Comparison of ENCODE assay signal across 8 mouse cellular contexts in genomic region chr7:126582759-126583158, GRCm38 (mm10). TPM values are rescaled to one million over a fixed set of nuclear protein-coding genes. Genes with fewer than 3 reads are reported as not detected.
DNase-seq lines count a peak whose midpoint lies in the region; TF ChIP-seq lines count a peak whose summit lies in the region.

No protein-coding gene starts in this region.

- DNase-seq in gastrocnemius, postnatal 25 days = peak; percentile 27
- DNase-seq in gastrocnemius, adult 8-10 months (ENCODE audit: low spot score in 2 of 2) = no peak
- DNase-seq in ES-E14 (ENCODE audit: low read depth, low spot score) (no peak), liver (peak; percentile 36)
- DNase-seq in embryo, embryonic 10 days (ENCODE audit: low spot score) = peak; percentile 59
- DNase-seq in hindbrain, embryonic 10.5 days (ENCODE audit: low spot score) = peak; percentile 54
- no peak for DNase-seq in urinary bladder, postnatal 10 days (ENCODE audit: low spot score)

- in situ Hi-C loops in ES-E14 (cut with MboI; ENCODE audit: low sequenced_read_pairs in 2 of 2, unreplicated experiment in 2 of 2) = no loop called here

- no peaks in the 10 kb centered on the region for H3K9me3 ChIP-seq in ES-E14 (ENCODE audit: control insufficient read depth, insufficient read depth, low read depth, low read length)
- no peaks in the 10 kb centered on the region for H3K9me3 ChIP-seq in hindbrain, embryonic 10.5 days

- H3ac ChIP-seq in myocyte (ENCODE audit: control insufficient read depth, insufficient read length) = no peak overlapping the region

- H3K27ac ChIP-seq in ES-E14 (ENCODE audit: insufficient read depth, low read depth, low read length, poor library complexity, severe bottlenecking) = no peak overlapping the region
- H3K27ac ChIP-seq in hindbrain, embryonic 10.5 days = peak overlapping the region; percentile 93

- peak overlapping the region; percentile 34 for H3K4me2 ChIP-seq in myocyte (ENCODE audit: low read depth)

- H3K9ac ChIP-seq in ES-E14 (ENCODE audit: insufficient read depth, low read depth, low read length, poor library complexity, severe bottlenecking) = peak overlapping the region; percentile 72

- H3K4me1 ChIP-seq in ES-E14 (ENCODE audit: control insufficient read depth in 2 of 2, insufficient read depth in 2 of 2, low read length in 2 of 2, poor library complexity in 1 of 2) = peaks cover 0 to 10% of the 10 kb centered on the region in 2 experiments; a peak in 1 of 4 replicates
- peaks cover 31% of the 10 kb centered on the region for H3K4me1 ChIP-seq in hindbrain, embryonic 10.5 days (replicated peaks)

- 0 out of 2 replicates have a peak, but pooled peaks cover 3% of the 10 kb centered on the region for H3K36me3 ChIP-seq in ES-E14 (ENCODE audit: control insufficient read depth, insufficient read depth, low read length, poor library complexity, severe bottlenecking)
- peaks cover 26% of the 10 kb centered on the region for H3K36me3 ChIP-seq in hindbrain, embryonic 10.5 days
- peaks cover 3% of the 10 kb centered on the region for H3K36me3 ChIP-seq in myocyte (ENCODE audit: control insufficient read depth, insufficient read depth)

- no peaks in the 10 kb centered on the region for H3K79me2 ChIP-seq in myocyte (ENCODE audit: control insufficient read depth, insufficient read depth)

- WGBS in hindbrain, embryonic 10.5 days = 2% methylated on average over 20 of the region's 20 CpGs

- peaks cover 35% of the 10 kb centered on the region for H3K27me3 ChIP-seq in hindbrain, embryonic 10.5 days (ENCODE audit: insufficient read depth, poor library complexity, severe bottlenecking)
- H3K27me3 ChIP-seq in myocyte (ENCODE audit: control insufficient read depth, insufficient read depth, insufficient read length) = no peaks in the 10 kb centered on the region

- no peak for TF ChIP-seq POLR2A in myocyte (IDR thresholded peaks at IDR 0.05; ENCODE audit: insufficient read length, low read depth)

- H3K4me3 ChIP-seq in ES-E14 (ENCODE audit: insufficient read depth in 1 of 2, low read depth in 1 of 2, low read length in 2 of 2, poor library complexity in 1 of 2, severe bottlenecking in 1 of 2) (peak overlapping the region; percentile 64 to 74), myocyte (peak overlapping the region; percentile 16)
- H3K4me3 ChIP-seq in hindbrain, embryonic 10.5 days = peak overlapping the region; percentile 73

TF ChIP-seq in ES-E14, 5 proteins besides CTCF, POLR2A, EP300 and RAD21:
- TF ChIP-seq HCFC1 (IDR thresholded peaks at IDR 0.05; ENCODE audit: borderline replicate concordance, insufficient read depth, low read length) = no peak
- no peak for TF ChIP-seq MAFK (IDR thresholded peaks at IDR 0.05; ENCODE audit: insufficient read depth, low read depth, low read length)
- no peak for TF ChIP-seq CHD2 (IDR thresholded peaks at IDR 0.05; ENCODE audit: low read depth, low read length)
- no peak for TF ChIP-seq ZC3H11A (IDR thresholded peaks at IDR 0.05; ENCODE audit: borderline replicate concordance, low read depth, low read length)
- no peak for TF ChIP-seq ZNF384 (IDR thresholded peaks at IDR 0.05; ENCODE audit: low read depth, low read length)
TF ChIP-seq in ES-E14: peak in this region for 0.

TF ChIP-seq in myocyte, 11 proteins besides CTCF, POLR2A, EP300 and RAD21:
- TF ChIP-seq E2F4 (IDR thresholded peaks at IDR 0.05; ENCODE audit: insufficient read depth) (no peak), TCF12 (IDR thresholded peaks at IDR 0.05; ENCODE audit: insufficient read depth, poor library complexity, severe bottlenecking) (no peak), REST (IDR thresholded peaks at IDR 0.05; ENCODE audit: insufficient read depth, insufficient read length) (no peak), TCF3 (IDR thresholded peaks at IDR 0.05; ENCODE audit: insufficient read length, low read depth) (no peak), POLR2AphosphoS2 (IDR thresholded peaks at IDR 0.05; ENCODE audit: insufficient read length, low read depth) (no peak), SRF (IDR thresholded peaks at IDR 0.05; ENCODE audit: control insufficient read depth, insufficient read length, low read depth) (no peak), MYOG (IDR thresholded peaks at IDR 0.05; ENCODE audit: control insufficient read depth in 1 of 3, insufficient read depth in 1 of 3, insufficient read length in 2 of 3, low read depth in 2 of 3) (no peak), USF1 (IDR thresholded peaks at IDR 0.05; ENCODE audit: low read depth) (no peak), MYOD1 (IDR thresholded peaks at IDR 0.05; ENCODE audit: control insufficient read depth in 1 of 3, insufficient read length in 2 of 3, low read depth in 2 of 3) (no peak), MAX (IDR thresholded peaks at IDR 0.05; ENCODE audit: low read depth) (no peak), CEBPB (IDR thresholded peaks at IDR 0.05; ENCODE audit: insufficient read depth, poor library complexity, severe bottlenecking) (no peak)

RNA-seq across cellular contexts. Expression of gene Apobr, which starts 2.0 kb away (rescaled TPM):
- total RNA-seq in gastrocnemius, postnatal 25 days (2021) = under 1 TPM; 0.26 to 0.59 TPM
- total RNA-seq in gastrocnemius, adult 8-10 months (2022) = under 1 TPM; 0.15 to 0.94 (median 0.29) TPM
- 2.3 and 2.6 TPM in 2 replicates for total RNA-seq in ES-E14 (2012; rRNA removed)
- polyA plus RNA-seq in hindbrain, embryonic 10.5 days (2016; fragmentation: Nextera tagmentation; extraction: Ambion mirVana) = 0.47 TPM in 2 replicates
- polyA plus RNA-seq in myocyte (2012; fragmentation: generic; extraction: Trizol) = 4.7 TPM

RNA-seq across cellular contexts. Expression of gene Cln3, which starts 2.9 kb away (rescaled TPM):
- 10 to 100 TPM in 1 of 2 experiments, 1 to 10 TPM in 1; 8.8 to 10.6 TPM for total RNA-seq in gastrocnemius, postnatal 25 days (2021)
- total RNA-seq in gastrocnemius, adult 8-10 months (2022) = 10 to 100 TPM in 3 of 4 experiments, 1 to 10 TPM in 1; 9.0 to 14.7 (median 12.6) TPM
- 35.1 and 61.6 TPM in 2 replicates for total RNA-seq in ES-E14 (2012; rRNA removed)
- 27.3 and 29.9 TPM in 2 replicates for polyA plus RNA-seq in hindbrain, embryonic 10.5 days (2016; fragmentation: Nextera tagmentation; extraction: Ambion mirVana)
- polyA plus RNA-seq in myocyte (2012; fragmentation: generic; extraction: Trizol) = 3.6 TPM

RNA-seq across cellular contexts. Expression of gene Il27, which starts 12.0 kb away (rescaled TPM):
- total RNA-seq in gastrocnemius, postnatal 25 days (2021) = not detected
- total RNA-seq in gastrocnemius, adult 8-10 months (2022) = not detected
- not detected in 2 replicates for total RNA-seq in ES-E14 (2012; rRNA removed)
- not detected in 2 replicates for polyA plus RNA-seq in hindbrain, embryonic 10.5 days (2016; fragmentation: Nextera tagmentation; extraction: Ambion mirVana)
- polyA plus RNA-seq in myocyte (2012; fragmentation: generic; extraction: Trizol) = not detected

RNA-seq across cellular contexts. Expression of gene Eif3c, which starts 16.5 kb away (rescaled TPM):
- total RNA-seq in gastrocnemius, postnatal 25 days (2021) = 100 to 1,000 TPM; 130 to 138 TPM
- 100 to 1,000 TPM; 151 to 172 (median 160) TPM for total RNA-seq in gastrocnemius, adult 8-10 months (2022)
- total RNA-seq in ES-E14 (2012; rRNA removed) = 257 and 289 TPM in 2 replicates
- 185 and 213 TPM in 2 replicates for polyA plus RNA-seq in hindbrain, embryonic 10.5 days (2016; fragmentation: Nextera tagmentation; extraction: Ambion mirVana)
- polyA plus RNA-seq in myocyte (2012; fragmentation: generic; extraction: Trizol) = 344 TPM

RNA-seq across cellular contexts. Expression of gene Nupr1, which starts 47.9 kb away (rescaled TPM):
- total RNA-seq in gastrocnemius, postnatal 25 days (2021) = 10 to 100 TPM; 10.6 to 14.2 TPM
- total RNA-seq in gastrocnemius, adult 8-10 months (2022) = 1 to 10 TPM; 3.5 to 6.7 (median 4.7) TPM
- total RNA-seq in ES-E14 (2012; rRNA removed) = 16.4 and 20.4 TPM in 2 replicates
- polyA plus RNA-seq in hindbrain, embryonic 10.5 days (2016; fragmentation: Nextera tagmentation; extraction: Ambion mirVana) = 1.4 and 2.7 TPM in 2 replicates
- 244 TPM for polyA plus RNA-seq in myocyte (2012; fragmentation: generic; extraction: Trizol)

Comparison
In these comparisons a context has a peak if more than half of its experiments do, and no peak if none do; other contexts are left out.
1. DNase-seq: peak in gastrocnemius, postnatal 25 days (single experiment), embryo, embryonic 10 days (single experiment), hindbrain, embryonic 10.5 days (single experiment) and liver (single experiment); none in gastrocnemius, adult 8-10 months (0 of 2), ES-E14 (single experiment) and urinary bladder, postnatal 10 days (single experiment).
2. H3K4me3 ChIP-seq: peak in every context shown above with its lines; median percentile 73 in hindbrain, embryonic 10.5 days; 69 in ES-E14; 16 in myocyte.